Mouse (Mus musculus) kidney, postnatal 4 days (tissue): ENCODE results near the gene Olfr709-ps1.
"Not testable (repeated sequence)": the region's sequence is repeated elsewhere in the genome, so short reads cannot be mapped to it uniquely, and the experiment has no call there.

Experiments used
- DNase-seq, 2 experiments: peaks; one replicate each; pipeline ENCODE4 v3.0.0; 2021; ENCODE audit warnings: mixed read lengths in 2 of 2

Gene Olfr709-ps1

GRCm38 (mm10) chr7:106932119-106932518, at the start of gene Olfr709-ps1:
Gene Olfr709-ps1 (minus strand): TSS chr7:106932219.
- DNase-seq, result no peak

- no peak for DNase-seq
These were observed 43.3 kb upstream of the Olfr709-ps1 start, which contains the start of gene Olfr711 for GRCm38 (mm10) chr7:106975353-106975752. Gene Olfr711 (minus strand): TSS chr7:106975453.

- DNase-seq, result peak in 1 of 2 experiments; percentile 4
These were observed 35.5 kb upstream of the Olfr709-ps1 start for GRCm38 (mm10) chr7:106967503-106967902.

GRCm38 (mm10) chr7:106963837-106964236, 31.8 kb upstream of the Olfr709-ps1 start, which contains the start of gene Olfr6:
Gene Olfr6 (minus strand): TSS chr7:106963937.
- no peak for DNase-seq

- DNase-seq, result no peak
These were observed 16.2 kb upstream of the Olfr709-ps1 start, which contains the start of gene Olfr710 for GRCm38 (mm10) chr7:106948212-106948611. Gene Olfr710 (minus strand): TSS chr7:106948312.

GRCm38 (mm10) chr7:106920961-106921360, 11.1 kb downstream of the Olfr709-ps1 start:
- DNase-seq, result not testable (repeated sequence)

- DNase-seq, result no peak
These were observed 24.3 kb downstream of the Olfr709-ps1 start, which contains the start of gene Olfr1532-ps1 for GRCm38 (mm10) chr7:106907676-106908075. Gene Olfr1532-ps1 (plus strand): TSS chr7:106908001.

- DNase-seq, result not testable (repeated sequence)
These were observed 30.9 kb downstream of the Olfr709-ps1 start, which contains the start of gene Olfr707 for GRCm38 (mm10) chr7:106901141-106901540. Gene Olfr707 (minus strand): TSS chr7:106901241.

GRCm38 (mm10) chr7:106888062-106888461, 44.0 kb downstream of the Olfr709-ps1 start, which contains the start of gene Olfr706:
Gene Olfr706 (minus strand): TSS chr7:106888162.
- DNase-seq, result no peak

GRCm38 (mm10) chr7:106876791-106877190, 55.2 kb downstream of the Olfr709-ps1 start, which contains the start of gene Olfr705:
Gene Olfr705 (minus strand): TSS chr7:106876891.
- DNase-seq, result no peak
